21 mouse cellular contexts compared by ENCODE assay signal in the genomic region with DNA sequence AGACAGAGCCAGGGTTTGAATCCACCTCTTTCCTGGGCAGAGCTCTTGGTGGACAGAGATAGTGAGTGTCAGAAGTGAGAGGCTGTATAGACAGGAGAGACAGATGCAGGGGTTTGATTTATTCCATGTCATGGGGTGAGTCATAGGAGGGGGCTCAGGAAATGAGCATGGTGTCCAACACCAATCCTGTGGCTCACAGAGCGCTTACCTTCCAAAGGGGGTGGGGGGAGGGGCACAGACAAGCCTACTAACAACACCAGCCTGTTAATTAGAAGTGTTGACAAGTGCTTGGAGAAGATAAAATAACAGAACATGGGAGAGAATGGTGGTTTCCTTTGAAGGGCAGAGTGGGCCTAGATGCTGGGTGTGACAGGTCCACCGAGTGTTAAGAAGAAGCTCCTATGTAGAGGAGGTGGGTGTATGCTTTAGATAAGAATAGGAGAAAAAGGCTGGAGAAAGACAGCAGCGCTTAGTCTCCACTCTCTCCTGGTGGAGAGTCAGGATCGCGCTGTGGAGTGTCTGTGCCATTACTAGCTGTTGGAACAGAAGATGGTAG. TPM values are rescaled to one million over a fixed set of nuclear protein-coding genes. Genes with fewer than 3 reads are reported as not detected.
DNase-seq lines count a peak whose midpoint lies in the region; ATAC-seq and TF ChIP-seq lines count a peak whose summit lies in the region.
"Had no signal": no experiment of that assay in that cellular context is flagged by ENCODE, and none has a peak within 500 bp of the region (broad histone marks: within the 10 kb centered on the region; RNA-seq: fewer than 3 reads in every experiment).

No protein-coding gene starts in this region.

- H3K4me3 ChIP-seq in liver, embryonic 12.5 days, result no peak overlapping the region
- H3K4me3 ChIP-seq in kidney, adult 2 months (ENCODE audit: insufficient read depth, low read depth, low read length), result no peak overlapping the region
- H3K4me3 ChIP-seq: embryonic facial prominence, embryonic 12.5 days; forebrain, embryonic 15.5 days; heart, embryonic 10.5 days; heart, embryonic 15.5 days had no signal

- H3K27me3 ChIP-seq in liver, embryonic 12.5 days (replicated peaks), result peaks cover 12% of the 10 kb centered on the region
- H3K27me3 ChIP-seq in kidney, adult 2 months (replicated peaks; ENCODE audit: control insufficient read depth, insufficient read depth, low read length), result no peaks in the 10 kb centered on the region; the same call in 1 of the 2 replicates
- H3K27me3 ChIP-seq: embryonic facial prominence, embryonic 12.5 days; forebrain, embryonic 15.5 days had no signal

- no peak for TF ChIP-seq POLR2A in kidney, adult 2 months (IDR thresholded peaks at IDR 0.05; ENCODE audit: low read depth, low read length)

- no peaks in the 10 kb centered on the region for H3K36me3 ChIP-seq in liver, embryonic 12.5 days
- H3K36me3 ChIP-seq in kidney, adult 2 months (ENCODE audit: control insufficient read depth, insufficient read depth, low read length), result no peaks in the 10 kb centered on the region
- H3K36me3 ChIP-seq: embryonic facial prominence, embryonic 12.5 days; forebrain, embryonic 15.5 days; heart, embryonic 10.5 days; heart, embryonic 15.5 days had no signal

- no peak overlapping the region for H3K9ac ChIP-seq in liver, embryonic 12.5 days
- H3K9ac ChIP-seq: embryonic facial prominence, embryonic 12.5 days; forebrain, embryonic 15.5 days; heart, embryonic 15.5 days had no signal

- no peak overlapping the region for H3K4me2 ChIP-seq in liver, embryonic 12.5 days
- H3K4me2 ChIP-seq: embryonic facial prominence, embryonic 12.5 days; forebrain, embryonic 15.5 days; heart, embryonic 15.5 days had no signal

- 11% methylated on average over 5 of the region's 5 CpGs for WGBS in liver, embryonic 12.5 days (ENCODE audit: insufficient replicate concordance)
- 72% methylated on average over 5 of the region's 5 CpGs for WGBS in kidney, adult 2 months

- H3K27ac ChIP-seq in liver, embryonic 12.5 days, result no peak overlapping the region
- no peak overlapping the region for H3K27ac ChIP-seq in kidney, adult 2 months (ENCODE audit: insufficient read depth, low read depth, low read length)
- H3K27ac ChIP-seq: embryonic facial prominence, embryonic 12.5 days; forebrain, embryonic 15.5 days; heart, embryonic 10.5 days; heart, embryonic 15.5 days had no signal

- H3K4me1 ChIP-seq in liver, embryonic 12.5 days, result peaks cover 11% of the 10 kb centered on the region; the same call in 1 of the 2 replicates
- no peaks in the 10 kb centered on the region for H3K4me1 ChIP-seq in kidney, adult 2 months (ENCODE audit: control insufficient read depth, insufficient read depth, low read length)
- H3K4me1 ChIP-seq: heart, embryonic 15.5 days had no signal

- ATAC-seq in liver, embryonic 12.5 days, result peak; percentile 79
- ATAC-seq: CD4-positive, CD25-positive, alpha-beta regulatory T cell, adult 4 months; forebrain, embryonic 15.5 days; hindbrain, embryonic 16.5 days; inflammation-experienced regulatory T-cells, adult 6 months; intestine, postnatal 0 days had no signal

- no peaks in the 10 kb centered on the region for H3K9me3 ChIP-seq in liver, embryonic 12.5 days (replicated peaks)
- H3K9me3 ChIP-seq: embryonic facial prominence, embryonic 12.5 days; forebrain, embryonic 15.5 days; heart, embryonic 10.5 days; heart, embryonic 15.5 days had no signal

- no peak for TF ChIP-seq CTCF in kidney, adult 2 months (conservative IDR thresholded peaks at IDR 0.05; ENCODE audit: insufficient read depth, insufficient read length, low read depth, low read length)

- DNase-seq in liver, result no peak
- peak; percentile 7 for DNase-seq in MN1 (ENCODE audit: low spot score)
- peak; percentile 8 for DNase-seq in c-Kit-positive CD71-positive TER-119-positive erythroid progenitor cells, embryonic 14.5 days (ENCODE audit: low spot score)
- DNase-seq in urinary bladder, postnatal 36 days (ENCODE audit: low spot score in 2 of 2), result no peak
- DNase-seq in kidney, postnatal 14 days, result no peak
- no peak for DNase-seq in kidney, adult 2 months
- DNase-seq: adrenal gland, postnatal 10 days; cerebellum, adult 11 months; cerebellum, adult 8-10 months; cerebellum, postnatal 14 days; gastrocnemius, postnatal 36 days; heart, adult 18-20 months had no signal

RNA-seq across cellular contexts. Expression of a gene that starts 7.7 kb away (rescaled TPM):
- polyA plus RNA-seq in liver, embryonic 12.5 days (2016; fragmentation: Nextera tagmentation; extraction: Ambion mirVana), result 0.13 and 0.49 TPM in 2 replicates
- polyA plus RNA-seq in kidney, adult 2 months (2012; rRNA removed), result 0.80 TPM in 2 replicates

Comparison
In these comparisons a context has a peak if more than half of its experiments do, and no peak if none do; other contexts are left out.
1. DNase-seq: peak in MN1 (single experiment) and c-Kit-positive CD71-positive TER-119-positive erythroid progenitor cells, embryonic 14.5 days (single experiment); none in liver (single experiment), urinary bladder, postnatal 36 days (0 of 2), kidney, postnatal 14 days (single experiment) and kidney, adult 2 months (single experiment).